Mouse (Mus musculus): ENCODE measurements around the gene Tmem179. TPM values are rescaled to one million over a fixed set of nuclear protein-coding genes. Genes with fewer than 3 reads are reported as not detected.

Tmem179 gene
- polyA plus RNA-seq (2015; fragmentation: Nextera tagmentation; extraction: Ambion mirVana), result 0.40 and 0.68 TPM in 2 replicates

GRCm38 (mm10) chr12:112516697-112517337 is at the start of gene Tmem179:
Gene Tmem179 (minus strand): TSS chr12:112516747.

GRCm38 (mm10) chr12:112489134-112489533 is 27.4 kb downstream of the Tmem179 start, which contains the start of gene A530016L24Rik:
Gene A530016L24Rik (plus strand): TSS chr12:112489448.

Other genes with a start within 250 kb of the Tmem179 start
- gene A530016L24Rik, start 27.3 kb downstream of the Tmem179 start, polyA plus RNA-seq (2015; fragmentation: Nextera tagmentation; extraction: Ambion mirVana), result 2.3 and 10.9 TPM in 2 replicates
- gene Inf2, start 72.0 kb upstream of the Tmem179 start, polyA plus RNA-seq (2015; fragmentation: Nextera tagmentation; extraction: Ambion mirVana), result 3.1 and 3.5 TPM in 2 replicates
- 273 and 281 TPM in 2 replicates for gene Adssl1, start 103.3 kb upstream of the Tmem179 start, polyA plus RNA-seq (2015; fragmentation: Nextera tagmentation; extraction: Ambion mirVana)
- gene Siva1, start 127.9 kb upstream of the Tmem179 start, polyA plus RNA-seq (2015; fragmentation: Nextera tagmentation; extraction: Ambion mirVana), result 70.6 and 72.1 TPM in 2 replicates
- gene Akt1, start 158.1 kb upstream of the Tmem179 start, polyA plus RNA-seq (2015; fragmentation: Nextera tagmentation; extraction: Ambion mirVana), result 80.8 and 86.8 TPM in 2 replicates
- gene Zbtb42, start 162.1 kb upstream of the Tmem179 start, polyA plus RNA-seq (2015; fragmentation: Nextera tagmentation; extraction: Ambion mirVana), result 3.2 and 3.6 TPM in 2 replicates
- gene Cep170b, start 203.7 kb upstream of the Tmem179 start, polyA plus RNA-seq (2015; fragmentation: Nextera tagmentation; extraction: Ambion mirVana), result 2.1 and 2.3 TPM in 2 replicates
- 14.3 and 15.0 TPM in 2 replicates for gene Pld4, start 243.9 kb upstream of the Tmem179 start, polyA plus RNA-seq (2015; fragmentation: Nextera tagmentation; extraction: Ambion mirVana)

All from skeletal muscle tissue, postnatal 0 days (tissue).